Mouse (Mus musculus) CH12.LX (cell line): Measurements from ENCODE around the gene Prss38. TPM values are rescaled to one million over a fixed set of nuclear protein-coding genes. Genes with fewer than 3 reads are reported as not detected.

Experiments
- DNase-seq: peaks from one replicate; pipeline ENCODE4 v3.0.0-alpha.2; 2013; ENCODE audit errors: extremely low read depth
- H3K27ac ChIP-seq: 2 replicates; pipeline ENCODE4 v1.5.1; 2012; ENCODE audit warnings: low read depth, mild to moderate bottlenecking, control low read depth, moderate library complexity; ENCODE audit not compliant: insufficient read depth
- H3K27me3 ChIP-seq: replicated peaks from 2 replicates; pipeline ENCODE3; 2012; ENCODE audit warnings: inconsistent platforms
- H3K36me3 ChIP-seq, 2 experiments: replicated peaks in 1 of 2; 2 replicates each; pipeline versions ENCODE3 to v1.6.1; 2012; ENCODE audit warnings: inconsistent platforms in 1 of 2, low read length in 1 of 2, mild to moderate bottlenecking in 1 of 2, mixed read lengths in 1 of 2, moderate library complexity in 1 of 2; ENCODE audit not compliant: control insufficient read depth in 1 of 2, insufficient read depth in 1 of 2
- H3K4me1 ChIP-seq, 2 experiments: 2 replicates each; pipeline ENCODE4 v1.6.1; 2012; ENCODE audit warnings: inconsistent platforms in 1 of 2, moderate library complexity in 1 of 2; ENCODE audit not compliant: insufficient read depth in 2 of 2, control insufficient read depth in 1 of 2
- H3K4me2 ChIP-seq: 2 replicates; pipeline ENCODE4 v1.6.1; 2012; ENCODE audit warnings: low read depth, mild to moderate bottlenecking, control low read depth; ENCODE audit not compliant: poor library complexity, insufficient read depth, severe bottlenecking
- H3K4me3 ChIP-seq, 3 experiments: fragments of 150-350 bp in 1 of 3; sonication (generic) in 1 of 3; replicated peaks in 1 of 3; 2 replicates each; pipeline versions ENCODE3 to v1.5.1; 2011 to 2012; ENCODE audit warnings: low read depth in 2 of 3, low read length in 2 of 3, mild to moderate bottlenecking in 2 of 3, moderate library complexity in 2 of 3, control low read depth in 1 of 3, improper control_type of control experiment in 1 of 3, inconsistent platforms in 1 of 3, mixed read lengths in 1 of 3; ENCODE audit not compliant: poor library complexity in 1 of 3
- H3K79me2 ChIP-seq: replicated peaks from 2 replicates; pipeline ENCODE4 v1.6.1; 2012; ENCODE audit warnings: mild to moderate bottlenecking, moderate library complexity; ENCODE audit not compliant: control insufficient read depth, poor library complexity, insufficient read depth, severe bottlenecking; ENCODE audit errors: extremely low read depth
- H3K9ac ChIP-seq: 2 replicates; pipeline ENCODE4 v1.6.1; 2012; ENCODE audit warnings: low read depth, mild to moderate bottlenecking, control low read depth, moderate library complexity; ENCODE audit not compliant: insufficient read depth
- H3K9me3 ChIP-seq: replicated peaks from 2 replicates; pipeline ENCODE3; 2012; ENCODE audit warnings: low read length, inconsistent platforms, mixed read lengths
- BHLHE40 ChIP-seq: IDR thresholded peaks from 2 replicates; pipeline ENCODE4 v1.6.1; 2011; ENCODE audit warnings: mild to moderate bottlenecking, low read depth, low read length, improper control_type of control experiment
- CHD1 ChIP-seq: IDR thresholded peaks from 2 replicates; pipeline ENCODE4 v1.6.1; 2012; ENCODE audit warnings: low read depth, low read length, improper control_type of control experiment, inconsistent platforms
- CHD2 ChIP-seq: IDR thresholded peaks from 2 replicates; pipeline ENCODE4 v1.6.1; 2011; ENCODE audit warnings: low read length, improper control_type of control experiment
- CTCF ChIP-seq, 2 experiments: IDR thresholded peaks in 1 of 2; conservative IDR thresholded peaks in 1 of 2; 2 replicates each; pipeline ENCODE4 v1.5.1; 2011 to 2012; ENCODE audit warnings: low read depth in 2 of 2, low read length in 2 of 2, improper control_type of control experiment in 1 of 2, inconsistent platforms in 1 of 2, mild to moderate bottlenecking in 1 of 2, moderate library complexity in 1 of 2
- E2F4 ChIP-seq: IDR thresholded peaks from 2 replicates; pipeline ENCODE4 v1.6.1; 2011; ENCODE audit warnings: low read depth, low read length, improper control_type of control experiment; ENCODE audit not compliant: insufficient replicate concordance
- ELF1 ChIP-seq: IDR thresholded peaks from 2 replicates; pipeline ENCODE4 v1.6.1; 2014; ENCODE audit warnings: low read depth, mild to moderate bottlenecking, inconsistent platforms, low read length, improper control_type of control experiment
- EP300 ChIP-seq: IDR thresholded peaks from 2 replicates; pipeline ENCODE4 v1.6.1; 2011; ENCODE audit warnings: low read length, improper control_type of control experiment
- ETS1 ChIP-seq: conservative IDR thresholded peaks from 2 replicates; pipeline ENCODE4 v1.6.1; 2012; ENCODE audit warnings: low read depth, mild to moderate bottlenecking, inconsistent platforms, low read length, improper control_type of control experiment, moderate library complexity
- GABPA ChIP-seq: IDR thresholded peaks from 2 replicates; pipeline ENCODE4 v1.6.1; 2012; ENCODE audit warnings: low read depth, low read length, improper control_type of control experiment, inconsistent platforms; ENCODE audit not compliant: insufficient replicate concordance
- HCFC1 ChIP-seq: IDR thresholded peaks from 2 replicates; pipeline ENCODE4 v1.6.1; 2012; ENCODE audit warnings: low read depth, mild to moderate bottlenecking, inconsistent platforms, low read length, improper control_type of control experiment
- IRF4 ChIP-seq: IDR thresholded peaks from 2 replicates; pipeline ENCODE4 v1.6.1; 2014; ENCODE audit warnings: low read depth, mild to moderate bottlenecking, inconsistent platforms, low read length, improper control_type of control experiment
- JUN ChIP-seq: IDR thresholded peaks from 2 replicates; pipeline ENCODE4 v1.6.1; 2011; ENCODE audit warnings: low read depth, mild to moderate bottlenecking, low read length, improper control_type of control experiment, moderate library complexity; ENCODE audit not compliant: insufficient read depth
- JUND ChIP-seq: conservative IDR thresholded peaks from 2 replicates; pipeline ENCODE4 v1.6.1; 2011; ENCODE audit warnings: low read depth, low read length, improper control_type of control experiment
- KAT2A ChIP-seq: IDR thresholded peaks from 2 replicates; pipeline ENCODE4 v1.6.1; 2012; ENCODE audit warnings: low read length, improper control_type of control experiment, inconsistent platforms; ENCODE audit not compliant: insufficient replicate concordance
- MAFK ChIP-seq: IDR thresholded peaks from 2 replicates; pipeline ENCODE4 v1.6.1; 2011; ENCODE audit warnings: low read length, improper control_type of control experiment; ENCODE audit not compliant: insufficient replicate concordance
- MAX ChIP-seq: IDR thresholded peaks from 2 replicates; pipeline ENCODE4 v1.6.1; 2011; ENCODE audit warnings: low read length, improper control_type of control experiment
- MAZ ChIP-seq: IDR thresholded peaks from 2 replicates; pipeline ENCODE4 v1.6.1; 2012; ENCODE audit warnings: low read depth, mild to moderate bottlenecking, inconsistent platforms, low read length, improper control_type of control experiment, moderate library complexity
- MEF2A ChIP-seq: IDR thresholded peaks from 2 replicates; pipeline ENCODE4 v1.6.1; 2014; ENCODE audit warnings: low read depth, mild to moderate bottlenecking, inconsistent platforms, low read length, improper control_type of control experiment, borderline replicate concordance
- MYC ChIP-seq: IDR thresholded peaks from 2 replicates; pipeline ENCODE4 v1.6.1; 2011; ENCODE audit warnings: low read depth, mild to moderate bottlenecking, improper control_type of control experiment, low read length
- NELFE ChIP-seq: IDR thresholded peaks from 2 replicates; pipeline ENCODE4 v1.6.1; 2011; ENCODE audit warnings: low read depth, low read length, improper control_type of control experiment
- NRF1 ChIP-seq: IDR thresholded peaks from 2 replicates; pipeline ENCODE4 v1.6.1; 2014; ENCODE audit warnings: low read depth, mild to moderate bottlenecking, inconsistent platforms, low read length, improper control_type of control experiment, moderate library complexity
- PAX5 ChIP-seq: IDR thresholded peaks from 2 replicates; pipeline ENCODE4 v1.6.1; 2012; ENCODE audit warnings: low read length, inconsistent platforms, mixed read lengths
- POLR2A ChIP-seq: IDR thresholded peaks from 2 replicates; pipeline ENCODE4 v1.6.1; 2011; ENCODE audit warnings: low read depth, mild to moderate bottlenecking, improper control_type of control experiment, low read length
- POLR2AphosphoS2 ChIP-seq: IDR thresholded peaks from 2 replicates; pipeline ENCODE4 v1.6.1; 2011; ENCODE audit warnings: low read depth, low read length, improper control_type of control experiment
- RAD21 ChIP-seq: IDR thresholded peaks from 2 replicates; pipeline ENCODE4 v1.6.1; 2011; ENCODE audit warnings: low read depth, mild to moderate bottlenecking, low read length, improper control_type of control experiment, moderate library complexity
- SIN3A ChIP-seq: IDR thresholded peaks from 2 replicates; pipeline ENCODE4 v1.6.1; 2012; ENCODE audit warnings: low read length, improper control_type of control experiment, inconsistent platforms
- SMC3 ChIP-seq: IDR thresholded peaks from 2 replicates; pipeline ENCODE4 v1.6.1; 2011; ENCODE audit warnings: low read depth, low read length, improper control_type of control experiment
- TBP ChIP-seq: conservative IDR thresholded peaks from 2 replicates; pipeline ENCODE4 v1.6.1; 2011; ENCODE audit warnings: low read depth, low read length, improper control_type of control experiment
- TCF12 ChIP-seq: IDR thresholded peaks from 2 replicates; pipeline ENCODE4 v1.6.1; 2014; ENCODE audit warnings: low read depth, mild to moderate bottlenecking, inconsistent platforms, low read length, improper control_type of control experiment
- UBTF ChIP-seq: IDR thresholded peaks from 2 replicates; pipeline ENCODE4 v1.6.1; 2012; ENCODE audit warnings: low read depth, mild to moderate bottlenecking, inconsistent platforms, low read length, improper control_type of control experiment, moderate library complexity
- USF1 ChIP-seq: IDR thresholded peaks from 2 replicates; pipeline ENCODE4 v1.6.1; 2014; ENCODE audit warnings: low read depth, mild to moderate bottlenecking, inconsistent platforms, low read length, improper control_type of control experiment
- USF2 ChIP-seq: conservative IDR thresholded peaks from 2 replicates; pipeline ENCODE4 v1.6.1; 2011; ENCODE audit warnings: low read depth, low read length, improper control_type of control experiment
- ZC3H11A ChIP-seq: IDR thresholded peaks from 2 replicates; pipeline ENCODE4 v1.6.1; 2012; ENCODE audit warnings: low read depth, mild to moderate bottlenecking, inconsistent platforms, low read length, improper control_type of control experiment
- ZKSCAN1 ChIP-seq: IDR thresholded peaks from 2 replicates; pipeline ENCODE4 v1.6.1; 2012; ENCODE audit warnings: low read depth, inconsistent platforms, low read length, improper control_type of control experiment, borderline replicate concordance
- ZMIZ1 ChIP-seq: IDR thresholded peaks from 2 replicates; pipeline ENCODE4 v1.6.1; 2012; ENCODE audit warnings: low read depth, mild to moderate bottlenecking, inconsistent platforms, low read length, improper control_type of control experiment
- ZNF384 ChIP-seq: IDR thresholded peaks from 2 replicates; pipeline ENCODE4 v1.6.1; 2012; ENCODE audit warnings: low read depth, low read length, improper control_type of control experiment, inconsistent platforms
- dilution Hi-C: fragments of 300-500 bp; cut with MboI; formaldehyde crosslinking; loops from 2 replicates; pipeline ENCODE4 v1.14.3; 2020; ENCODE audit warnings: low sequenced_read_pairs; ENCODE audit not compliant: extremely low pct_unique_long_range_greater_than_20kb, extremely low pct_ligation_motif_present
- in situ Hi-C: fragments of 300-500 bp; cut with MboI; formaldehyde crosslinking; loops from 3 replicates; pipeline ENCODE4 v1.14.3; 2019; ENCODE audit warnings: low sequenced_read_pairs, low pct_ligation_motif_present, low pct_unique_long_range_greater_than_20kb, mixed read lengths
- polyA plus RNA-seq: library from polyadenylated mRNA; unstranded; fragments of >175 nt; gene quantifications from 2 replicates; pipeline ENCODE4 v1.2.1, GENCODE M21; 2012; ENCODE audit warnings: low read depth; ENCODE audit not compliant: insufficient read length
- total RNA-seq, 2 experiments: library from RNA; depleted of rRNA; stranded (reverse); fragments of 300-350 nt in 1 of 2; fragments of >200 nt in 1 of 2; gene quantifications; 2 replicates each; pipeline ENCODE4 v1.2.3; 2012 to 2014

The Prss38 gene
- total and polyA plus RNA-seq, 3 experiments: not detected

- TF ChIP-seq SIN3A (no peak), POLR2A (no peak), CHD2 (peak; percentile 6; the same call in 1 of the 2 replicates), MEF2A (0 out of 2 replicates have a peak, but pooled peaks have one; percentile 31), MYC (peak; percentile 49), CTCF (conservative IDR thresholded peaks at IDR 0.05 in 1 of 2, IDR thresholded peaks at IDR 0.05 in 1 of 2; ENCODE audit: low read depth in 2 of 2, low read length in 2 of 2) (peak in 1 of 2 experiments; percentile 5; a peak in 1 of 4 replicates), HCFC1 (no peak), MAZ (no peak), ZKSCAN1 (no peak), NELFE (no peak), MAFK (0 out of 2 replicates have a peak, but pooled peaks have one; percentile 10)
Measured at GRCm38 (mm10) chr11:59421967-59422366, 46.5 kb upstream of the Prss38 start (continued).

- Histone ChIP-seq H3K27me3 (no peaks in the 10 kb centered on the region), H3K4me1 (peaks cover 16 to 28% of the 10 kb centered on the region in 2 experiments), H3K4me3 (no peak overlapping the region), H3K9ac (no peak overlapping the region), H3K9me3 (no peaks in the 10 kb centered on the region), H3K4me2 (no peak overlapping the region), H3K36me3 (peaks cover 57 to 95% of the 10 kb centered on the region in 2 experiments), H3K79me2 (no peaks in the 10 kb centered on the region), H3K27ac (no peak overlapping the region)
- peak; percentile 34 for DNase-seq
- in situ Hi-C loops: no loop called here
- dilution Hi-C loops: no loop called here
- TF ChIP-seq CHD2 (peak; percentile 66), POLR2AphosphoS2 (no peak), NELFE (no peak), TBP (no peak), UBTF (0 out of 2 replicates have a peak, but pooled peaks have one; percentile 72), IRF4 (peak; percentile 68; the same call in 1 of the 2 replicates), EP300 (peak; percentile 53; the same call in 1 of the 2 replicates), ELF1 (0 out of 2 replicates have a peak, but pooled peaks have one; percentile 30), USF1 (no peak), E2F4 (no peak), MEF2A (no peak), MAZ (no peak), MAX (no peak), SIN3A (peak; percentile 48; the same call in 1 of the 2 replicates), NRF1 (0 out of 2 replicates have a peak, but pooled peaks have one; percentile 29), ZMIZ1 (no peak), PAX5 (no peak), MYC (no peak), CTCF (conservative IDR thresholded peaks at IDR 0.05 in 1 of 2, IDR thresholded peaks at IDR 0.05 in 1 of 2; ENCODE audit: low read depth in 2 of 2, low read length in 2 of 2) (no peak), RAD21 (no peak; the same call in none of the 2 replicates), ETS1 (no peak; the same call in 1 of the 2 replicates), ZC3H11A (no peak), SMC3 (no peak; the same call in 1 of the 2 replicates), HCFC1 (no peak), ZKSCAN1 (no peak), USF2 (no peak), TCF12 (peak; percentile 88), ZNF384 (no peak), POLR2A (no peak), KAT2A (no peak), JUND (no peak), CHD1 (no peak), BHLHE40 (peak; percentile 51), JUN (no peak), GABPA (no peak)
Measured at GRCm38 (mm10) chr11:59421436-59421835, 46.0 kb upstream of the Prss38 start.
